Mouse (Mus musculus): ENCODE results near the gene Tln1. TPM values are rescaled to one million over a fixed set of nuclear protein-coding genes. Genes with fewer than 3 reads are reported as not detected.

Tln1 gene
- total and polyA plus RNA-seq, 3 experiments: 22.3 to 59.3 (median 50.1) TPM

GRCm38 (mm10) chr4:43542044-43542443, 20.4 kb downstream of the Tln1 start:
- in situ Hi-C loops (cut with MboI; ENCODE audit: low pct_ligation_motif_present, low pct_unique_long_range_greater_than_20kb, low sequenced_read_pairs): no loop called here
- peaks cover 89 to 99% of the 10 kb centered on the region in 2 experiments for H3K36me3 ChIP-seq (replicated peaks in 1 of 2; ENCODE audit: control insufficient read depth in 1 of 2, insufficient read depth in 1 of 2, low read length in 1 of 2)
- peaks cover 0 to 5% of the 10 kb centered on the region in 2 experiments; a peak in 1 of 4 replicates for H3K4me1 ChIP-seq (ENCODE audit: control insufficient read depth in 1 of 2, insufficient read depth in 2 of 2)

GRCm38 (mm10) chr4:43536031-43536430, 26.5 kb downstream of the Tln1 start:
- in situ Hi-C loops (cut with MboI; ENCODE audit: low pct_ligation_motif_present, low pct_unique_long_range_greater_than_20kb, low sequenced_read_pairs): no loop called here
- H3K36me3 ChIP-seq (replicated peaks in 1 of 2; ENCODE audit: control insufficient read depth in 1 of 2, insufficient read depth in 1 of 2, low read length in 1 of 2): peaks cover 93 to 98% of the 10 kb centered on the region in 2 experiments
- H3K79me2 ChIP-seq (replicated peaks; ENCODE audit: control insufficient read depth, extremely low read depth, insufficient read depth, poor library complexity, severe bottlenecking): no peaks in the 10 kb centered on the region
- no peaks in the 10 kb centered on the region for H3K9me3 ChIP-seq (replicated peaks; ENCODE audit: low read length)
- dilution Hi-C loops (cut with MboI; ENCODE audit: extremely low pct_ligation_motif_present, extremely low pct_unique_long_range_greater_than_20kb, low sequenced_read_pairs): no loop called here
- no peaks in the 10 kb centered on the region for H3K4me1 ChIP-seq (ENCODE audit: control insufficient read depth in 1 of 2, insufficient read depth in 2 of 2)
- DNase-seq (ENCODE audit: extremely low read depth): no peak
- no peak overlapping the region for H3K4me2 ChIP-seq (ENCODE audit: insufficient read depth, low read depth, poor library complexity, severe bottlenecking)
- no peak overlapping the region for H3K9ac ChIP-seq (ENCODE audit: insufficient read depth, low read depth)
- no peaks in the 10 kb centered on the region for H3K27me3 ChIP-seq (replicated peaks)
- no peak overlapping the region for H3K4me3 ChIP-seq (replicated peaks in 1 of 3; ENCODE audit: low read depth in 2 of 3, low read length in 2 of 3, poor library complexity in 1 of 3)
- no peak overlapping the region for H3K27ac ChIP-seq (ENCODE audit: insufficient read depth, low read depth)
- TF ChIP-seq MEF2A (IDR thresholded peaks at IDR 0.05; ENCODE audit: borderline replicate concordance, low read depth, low read length) (no peak), ZMIZ1 (IDR thresholded peaks at IDR 0.05; ENCODE audit: low read depth, low read length) (no peak), IRF4 (IDR thresholded peaks at IDR 0.05; ENCODE audit: low read depth, low read length) (no peak), KAT2A (IDR thresholded peaks at IDR 0.05; ENCODE audit: insufficient replicate concordance, low read length) (no peak), SMC3 (IDR thresholded peaks at IDR 0.05; ENCODE audit: low read depth, low read length) (no peak), CHD2 (IDR thresholded peaks at IDR 0.05; ENCODE audit: low read length) (no peak), CTCF (conservative IDR thresholded peaks at IDR 0.05 in 1 of 2, IDR thresholded peaks at IDR 0.05 in 1 of 2; ENCODE audit: low read depth in 2 of 2, low read length in 2 of 2) (no peak), JUN (IDR thresholded peaks at IDR 0.05; ENCODE audit: insufficient read depth, low read depth, low read length) (no peak), PAX5 (IDR thresholded peaks at IDR 0.05; ENCODE audit: low read length) (no peak), EP300 (IDR thresholded peaks at IDR 0.05; ENCODE audit: low read length) (no peak), NRF1 (IDR thresholded peaks at IDR 0.05; ENCODE audit: low read depth, low read length) (no peak), NELFE (IDR thresholded peaks at IDR 0.05; ENCODE audit: low read depth, low read length) (no peak), MXI1 (IDR thresholded peaks at IDR 0.05; ENCODE audit: low read depth, low read length) (no peak), RAD21 (IDR thresholded peaks at IDR 0.05; ENCODE audit: low read depth, low read length) (no peak), TCF12 (IDR thresholded peaks at IDR 0.05; ENCODE audit: low read depth, low read length) (no peak), ZKSCAN1 (IDR thresholded peaks at IDR 0.05; ENCODE audit: borderline replicate concordance, low read depth, low read length) (no peak), BHLHE40 (IDR thresholded peaks at IDR 0.05; ENCODE audit: low read depth, low read length) (no peak)

More at GRCm38 (mm10) chr4:43542044-43542443, 20.4 kb downstream of the Tln1 start:
- no peaks in the 10 kb centered on the region for H3K79me2 ChIP-seq (replicated peaks; ENCODE audit: control insufficient read depth, extremely low read depth, insufficient read depth, poor library complexity, severe bottlenecking)
- no peak overlapping the region for H3K4me3 ChIP-seq (replicated peaks in 1 of 3; ENCODE audit: low read depth in 2 of 3, low read length in 2 of 3, poor library complexity in 1 of 3)
- no peak overlapping the region for H3K27ac ChIP-seq (ENCODE audit: insufficient read depth, low read depth)
- no peak for DNase-seq (ENCODE audit: extremely low read depth)
- dilution Hi-C loops (cut with MboI; ENCODE audit: extremely low pct_ligation_motif_present, extremely low pct_unique_long_range_greater_than_20kb, low sequenced_read_pairs): no loop called here
- H3K27me3 ChIP-seq (replicated peaks): no peaks in the 10 kb centered on the region
- no peak overlapping the region for H3K4me2 ChIP-seq (ENCODE audit: insufficient read depth, low read depth, poor library complexity, severe bottlenecking)
- no peak overlapping the region for H3K9ac ChIP-seq (ENCODE audit: insufficient read depth, low read depth)
- no peaks in the 10 kb centered on the region for H3K9me3 ChIP-seq (replicated peaks; ENCODE audit: low read length)
- TF ChIP-seq NELFE (IDR thresholded peaks at IDR 0.05; ENCODE audit: low read depth, low read length): no peak
- no peak for TF ChIP-seq ZC3H11A (IDR thresholded peaks at IDR 0.05; ENCODE audit: low read depth, low read length)
- TF ChIP-seq ZMIZ1 (IDR thresholded peaks at IDR 0.05; ENCODE audit: low read depth, low read length): no peak
- TF ChIP-seq IRF4 (IDR thresholded peaks at IDR 0.05; ENCODE audit: low read depth, low read length): no peak
- no peak for TF ChIP-seq POLR2AphosphoS2 (IDR thresholded peaks at IDR 0.05; ENCODE audit: low read depth, low read length)
- no peak for TF ChIP-seq MEF2A (IDR thresholded peaks at IDR 0.05; ENCODE audit: borderline replicate concordance, low read depth, low read length)
- no peak for TF ChIP-seq EP300 (IDR thresholded peaks at IDR 0.05; ENCODE audit: low read length)
- no peak for TF ChIP-seq ZNF384 (IDR thresholded peaks at IDR 0.05; ENCODE audit: low read depth, low read length)
- TF ChIP-seq CTCF (conservative IDR thresholded peaks at IDR 0.05 in 1 of 2, IDR thresholded peaks at IDR 0.05 in 1 of 2; ENCODE audit: low read depth in 2 of 2, low read length in 2 of 2): no peak
- no peak for TF ChIP-seq ETS1 (conservative IDR thresholded peaks at IDR 0.05; ENCODE audit: low read depth, low read length)
- TF ChIP-seq NRF1 (IDR thresholded peaks at IDR 0.05; ENCODE audit: low read depth, low read length): no peak
- TF ChIP-seq HCFC1 (IDR thresholded peaks at IDR 0.05; ENCODE audit: low read depth, low read length): no peak
- TF ChIP-seq BHLHE40 (IDR thresholded peaks at IDR 0.05; ENCODE audit: low read depth, low read length): no peak
- TF ChIP-seq MAFK (IDR thresholded peaks at IDR 0.05; ENCODE audit: insufficient replicate concordance, low read length): no peak
- TF ChIP-seq MYC (IDR thresholded peaks at IDR 0.05; ENCODE audit: low read depth, low read length): no peak
